Mouse (Mus musculus): ENCODE measurements around the gene Dguok. TPM values are rescaled to one million over a fixed set of nuclear protein-coding genes. Genes with fewer than 3 reads are reported as not detected.

The Dguok gene
- polyA plus RNA-seq, 1 experiment from 2014 or later = 72.2 TPM

- Histone ChIP-seq H3K27ac (no peak overlapping the region), H3K9ac (no peak overlapping the region), H3K9me3 (no peaks in the 10 kb centered on the region), H3K27me3 (replicated peaks) (no peaks in the 10 kb centered on the region), H3K4me1 (no peaks in the 10 kb centered on the region), H3K4me3 (no peak overlapping the region), H3K4me2 (no peak overlapping the region), H3K36me3 (replicated peaks) (no peaks in the 10 kb centered on the region)
- 75% methylated on average over 3 of the region's 3 CpGs for WGBS
- no peak for ATAC-seq (replicated peaks)
Measured at GRCm38 (mm10) chr6:83515172-83515571, 8.4 kb upstream of the Dguok start.

GRCm38 (mm10) chr6:83512495-83512894, 5.7 kb upstream of the Dguok start:
- ATAC-seq (replicated peaks) = no peak
- Histone ChIP-seq H3K36me3 (replicated peaks) (no peaks in the 10 kb centered on the region), H3K4me3 (no peak overlapping the region), H3K9me3 (no peaks in the 10 kb centered on the region), H3K27me3 (replicated peaks) (no peaks in the 10 kb centered on the region), H3K9ac (no peak overlapping the region), H3K4me2 (no peak overlapping the region), H3K27ac (no peak overlapping the region), H3K4me1 (peaks cover 2% of the 10 kb centered on the region; the same call in 1 of the 2 replicates)
- WGBS = 11% methylated on average over 1 of the region's 1 CpGs

- no peak for ATAC-seq (replicated peaks)
- WGBS = 64% methylated on average over 2 of the region's 2 CpGs
- H3K36me3 ChIP-seq (replicated peaks) = no peaks in the 10 kb centered on the region
- no peak overlapping the region for H3K9ac ChIP-seq
- no peak overlapping the region for H3K4me2 ChIP-seq
- H3K27me3 ChIP-seq (replicated peaks) = no peaks in the 10 kb centered on the region
- H3K27ac ChIP-seq = no peak overlapping the region
- H3K4me3 ChIP-seq = no peak overlapping the region
- peaks cover 15% of the 10 kb centered on the region for H3K4me1 ChIP-seq
- no peaks in the 10 kb centered on the region for H3K9me3 ChIP-seq
Measured at GRCm38 (mm10) chr6:83510210-83510609, 3.4 kb upstream of the Dguok start.

GRCm38 (mm10) chr6:83509442-83509841, 2.7 kb upstream of the Dguok start:
- Histone ChIP-seq H3K9ac (no peak overlapping the region), H3K27me3 (replicated peaks) (no peaks in the 10 kb centered on the region), H3K4me2 (no peak overlapping the region), H3K27ac (no peak overlapping the region), H3K36me3 (replicated peaks) (no peaks in the 10 kb centered on the region), H3K4me3 (no peak overlapping the region), H3K4me1 (peaks cover 17% of the 10 kb centered on the region), H3K9me3 (no peaks in the 10 kb centered on the region)
- 28% methylated on average over 8 of the region's 8 CpGs for WGBS
- no peak for ATAC-seq (replicated peaks)

- H3K9me3 ChIP-seq = no peaks in the 10 kb centered on the region
- peak overlapping the region; percentile 95 for H3K27ac ChIP-seq
- H3K9ac ChIP-seq = peak overlapping the region; percentile 30
- peak overlapping the region; percentile 62 for H3K4me2 ChIP-seq
- H3K36me3 ChIP-seq (replicated peaks) = no peaks in the 10 kb centered on the region
- H3K4me1 ChIP-seq = peaks cover 17% of the 10 kb centered on the region
- no peaks in the 10 kb centered on the region for H3K27me3 ChIP-seq (replicated peaks)
- H3K4me3 ChIP-seq = peak overlapping the region; percentile 74
- WGBS = 36% methylated on average over 6 of the region's 6 CpGs
- peak; percentile 49 for ATAC-seq (replicated peaks)
Measured at GRCm38 (mm10) chr6:83507168-83507546, 388 bp upstream of the Dguok start.

- Histone ChIP-seq H3K4me3 (peak overlapping the region; percentile 74), H3K9ac (peak overlapping the region; percentile 75), H3K4me1 (peaks cover 17% of the 10 kb centered on the region), H3K9me3 (no peaks in the 10 kb centered on the region), H3K27ac (0 out of 2 replicates have a peak overlapping the region, but pooled peaks have one; percentile 95), H3K36me3 (replicated peaks) (no peaks in the 10 kb centered on the region), H3K27me3 (replicated peaks) (no peaks in the 10 kb centered on the region), H3K4me2 (peak overlapping the region; percentile 62)
- no peak for ATAC-seq (replicated peaks)
- 93% methylated on average over 4 of the region's 4 CpGs for WGBS
Measured at GRCm38 (mm10) chr6:83505554-83505953, 1.2 kb downstream of the Dguok start.

GRCm38 (mm10) chr6:83503361-83503760, 3.4 kb downstream of the Dguok start:
- H3K4me3 ChIP-seq = no peak overlapping the region
- H3K4me2 ChIP-seq = no peak overlapping the region
- H3K9me3 ChIP-seq = no peaks in the 10 kb centered on the region
- no peaks in the 10 kb centered on the region for H3K27me3 ChIP-seq (replicated peaks)
- peaks cover 17% of the 10 kb centered on the region for H3K4me1 ChIP-seq
- WGBS = 90% methylated on average over 3 of the region's 3 CpGs
- no peaks in the 10 kb centered on the region for H3K36me3 ChIP-seq (replicated peaks)
- no peak overlapping the region for H3K9ac ChIP-seq
- no peak for ATAC-seq (replicated peaks)
- H3K27ac ChIP-seq = no peak overlapping the region

- Histone ChIP-seq H3K4me2 (no peak overlapping the region), H3K4me1 (peaks cover 16% of the 10 kb centered on the region), H3K4me3 (no peak overlapping the region), H3K36me3 (replicated peaks) (no peaks in the 10 kb centered on the region), H3K27me3 (replicated peaks) (no peaks in the 10 kb centered on the region), H3K9ac (no peak overlapping the region), H3K27ac (no peak overlapping the region), H3K9me3 (no peaks in the 10 kb centered on the region)
- 91% methylated on average over 3 of the region's 3 CpGs for WGBS
- ATAC-seq (replicated peaks) = no peak
Measured at GRCm38 (mm10) chr6:83502656-83503055, 4.1 kb downstream of the Dguok start.

- H3K27ac ChIP-seq = no peak overlapping the region
- no peak overlapping the region for H3K9ac ChIP-seq
- no peak overlapping the region for H3K4me3 ChIP-seq
- H3K27me3 ChIP-seq (replicated peaks) = no peaks in the 10 kb centered on the region
- no peaks in the 10 kb centered on the region for H3K36me3 ChIP-seq (replicated peaks)
- H3K9me3 ChIP-seq = no peaks in the 10 kb centered on the region
- WGBS = 73% methylated on average over 9 of the region's 9 CpGs
- ATAC-seq (replicated peaks) = no peak
- peaks cover 10% of the 10 kb centered on the region for H3K4me1 ChIP-seq
- H3K4me2 ChIP-seq = no peak overlapping the region
Measured at GRCm38 (mm10) chr6:83501524-83502310, 5.1 kb downstream of the Dguok start.

- ATAC-seq (replicated peaks) = no peak
- WGBS = 69% methylated on average over 3 of the region's 3 CpGs
Measured at GRCm38 (mm10) chr6:83500462-83500861, 6.3 kb downstream of the Dguok start.

GRCm38 (mm10) chr6:83499078-83499477, 7.7 kb downstream of the Dguok start:
- WGBS = 94% methylated on average over 10 of the region's 10 CpGs
- Histone ChIP-seq H3K4me1 (no peaks in the 10 kb centered on the region), H3K36me3 (replicated peaks) (no peaks in the 10 kb centered on the region), H3K27ac (no peak overlapping the region), H3K4me3 (no peak overlapping the region), H3K4me2 (no peak overlapping the region), H3K27me3 (replicated peaks) (no peaks in the 10 kb centered on the region), H3K9me3 (no peaks in the 10 kb centered on the region), H3K9ac (no peak overlapping the region)
- no peak for ATAC-seq (replicated peaks)

More at GRCm38 (mm10) chr6:83500462-83500861, 6.3 kb downstream of the Dguok start:
- Histone ChIP-seq H3K36me3 (replicated peaks) (no peaks in the 10 kb centered on the region), H3K4me2 (no peak overlapping the region), H3K9me3 (no peaks in the 10 kb centered on the region), H3K27ac (no peak overlapping the region), H3K4me3 (no peak overlapping the region), H3K27me3 (replicated peaks) (no peaks in the 10 kb centered on the region), H3K9ac (no peak overlapping the region), H3K4me1 (peaks cover 4% of the 10 kb centered on the region)

- no peak overlapping the region for H3K27ac ChIP-seq
Measured at GRCm38 (mm10) chr6:83496753-83497710, 9.7 kb downstream of the Dguok start.

More at GRCm38 (mm10) chr6:83496753-83497710, 9.7 kb downstream of the Dguok start:
- no peaks in the 10 kb centered on the region for H3K36me3 ChIP-seq (replicated peaks)
- ATAC-seq (replicated peaks) = no peak
- H3K4me2 ChIP-seq = no peak overlapping the region
- H3K27me3 ChIP-seq (replicated peaks) = no peaks in the 10 kb centered on the region
- WGBS = 84% methylated on average over 22 of the region's 22 CpGs
- no peak overlapping the region for H3K9ac ChIP-seq
- H3K4me3 ChIP-seq = no peak overlapping the region
- H3K9me3 ChIP-seq = no peaks in the 10 kb centered on the region
- H3K4me1 ChIP-seq = no peaks in the 10 kb centered on the region

All from midbrain, embryonic 15.5 days (tissue).